Mouse (Mus musculus): ENCODE results near the gene Galr3.

DNA sequence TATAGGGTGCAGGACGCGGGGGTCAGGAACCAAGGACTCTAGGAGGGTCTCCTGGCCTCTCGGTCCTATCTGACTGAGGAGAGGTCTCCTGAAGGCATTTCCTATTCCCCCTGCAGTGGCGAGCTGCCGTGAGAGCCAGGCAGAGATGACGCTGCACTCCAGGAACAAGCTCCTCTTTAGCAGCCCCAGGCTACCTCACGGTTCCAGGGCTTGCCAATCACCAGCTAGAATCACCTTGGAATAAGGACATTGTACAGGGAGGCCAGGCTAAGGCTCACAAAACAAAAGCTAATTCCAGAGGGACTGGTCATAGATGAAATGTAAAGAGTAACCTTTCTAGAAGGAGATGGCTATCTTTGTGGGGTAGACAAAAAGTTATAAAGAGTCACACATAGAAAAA is 14.9 kb downstream of the Galr3 start:
- no peak for TF ChIP-seq EP300 (IDR thresholded peaks at IDR 0.05; ENCODE audit: insufficient read depth, low read depth, low read length)
- no peak for TF ChIP-seq CTCF (IDR thresholded peaks at IDR 0.05; ENCODE audit: low read depth, low read length)

All from ES-Bruce4 (cell line).